Mouse (Mus musculus) retina, adult 2 months (tissue): ENCODE results near the gene Tmem145.
"Not testable (repeated sequence)": the region's sequence is repeated elsewhere in the genome, so short reads cannot be mapped to it uniquely, and the experiment has no call there.

Experiments
- DNase-seq: peaks from one replicate; pipeline ENCODE4 v3.0.0-alpha.2; 2012; ENCODE audit warnings: low read depth, low spot score

Gene Tmem145

DNA sequence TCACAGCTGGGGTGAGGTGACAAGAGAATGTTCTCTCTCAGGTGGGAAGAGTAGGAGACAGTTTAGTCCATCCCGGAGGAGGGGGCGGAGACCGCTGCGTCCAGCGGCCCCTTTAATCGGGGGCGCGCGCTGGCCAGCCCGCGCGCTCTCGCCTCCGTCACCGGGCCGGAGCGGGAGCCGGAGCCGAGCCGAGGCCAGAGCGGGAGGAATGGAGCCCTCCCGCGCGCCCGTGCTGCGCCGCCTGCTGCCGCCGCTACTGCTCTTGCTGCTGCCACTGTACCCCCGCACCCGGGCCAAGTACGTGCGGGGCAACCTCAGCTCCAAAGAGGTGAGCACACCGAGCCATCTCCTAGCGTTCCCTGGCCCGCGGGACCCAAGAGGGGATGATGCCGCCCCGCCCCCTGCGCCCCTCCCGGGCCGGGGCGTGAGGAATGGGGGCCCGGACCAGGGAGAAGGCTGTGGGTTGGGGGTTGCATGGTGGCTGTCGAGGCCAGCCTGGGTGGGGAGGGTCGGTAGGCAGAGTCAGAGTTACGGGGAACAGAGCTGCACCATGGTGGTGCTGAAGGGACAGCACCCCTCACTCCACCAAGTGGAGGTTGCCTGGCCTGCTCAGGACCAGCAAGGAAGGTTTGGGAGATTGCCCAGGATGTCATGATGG lies at the start of gene Tmem145:
Tmem145 (plus strand) TSS at position 151 of the 658 bp plus-strand sequence.
- DNase-seq = no peak

DNA sequence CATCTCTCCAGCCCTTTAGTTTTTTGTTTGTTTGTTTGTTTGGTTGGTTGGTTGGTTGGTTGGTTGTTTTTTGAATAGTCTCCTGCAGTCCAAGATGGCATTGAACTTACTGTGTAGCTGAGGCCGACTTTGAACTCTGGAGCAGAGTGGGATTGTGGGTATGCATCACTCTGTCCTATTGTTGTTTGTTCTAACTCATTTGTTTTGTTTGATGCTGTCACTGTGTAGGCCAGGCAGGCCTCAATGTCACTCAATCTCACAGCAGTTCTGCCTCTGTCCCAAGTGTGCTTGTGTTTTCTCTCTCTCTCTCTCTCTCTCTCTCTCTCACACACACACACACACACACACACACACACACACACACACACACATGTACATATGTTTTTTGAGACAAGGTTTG lies 44.0 kb upstream of the Tmem145 start:
- DNase-seq = no peak

- DNase-seq = no peak
Observed at GRCm38 (mm10) chr7:25263968-25264870, 41.7 kb upstream of the Tmem145 start.

- not testable (repeated sequence) for DNase-seq
Observed at GRCm38 (mm10) chr7:25265743-25266142, 40.2 kb upstream of the Tmem145 start.

- no peak for DNase-seq
Observed at GRCm38 (mm10) chr7:25266180-25266962, 39.5 kb upstream of the Tmem145 start.

- peak; percentile 84 for DNase-seq
Observed at GRCm38 (mm10) chr7:25267301-25267750, 38.6 kb upstream of the Tmem145 start, which contains the start of gene Cic. Gene Cic (plus strand): TSS chr7:25267704.

DNA sequence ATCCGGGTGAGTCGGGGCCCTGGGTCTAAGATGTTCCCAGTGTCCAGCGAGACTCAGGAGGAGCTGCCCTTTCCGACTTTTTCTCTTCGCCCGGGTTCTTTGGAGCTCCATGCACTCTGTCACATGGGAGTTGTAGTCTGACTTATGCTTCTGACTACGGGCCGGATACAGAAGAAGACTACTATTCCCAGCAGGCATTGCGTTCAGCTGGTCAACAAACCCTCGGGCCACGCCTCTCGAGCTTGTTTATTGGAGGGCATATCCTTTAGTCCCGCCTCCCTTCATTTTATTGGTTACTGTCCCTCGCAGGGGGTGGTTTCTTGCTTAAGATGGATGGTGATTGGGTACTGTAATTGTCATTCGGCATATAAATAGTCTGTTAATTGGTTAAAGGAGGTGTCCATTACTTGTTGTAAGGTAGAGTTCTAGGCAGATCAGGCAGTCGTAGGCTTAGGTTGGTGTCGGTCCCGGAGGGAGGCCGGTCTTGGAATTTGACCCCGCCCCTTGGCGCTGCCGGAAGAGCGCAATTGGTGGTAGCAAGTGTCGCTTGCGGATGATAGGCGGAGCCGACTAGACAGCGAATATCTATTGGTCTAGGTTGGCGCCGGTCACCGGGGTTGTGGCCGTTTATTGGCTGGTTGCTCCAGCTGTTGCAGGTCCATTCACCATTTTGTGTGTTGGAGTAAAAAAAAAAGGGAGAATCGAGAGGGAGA lies 38.0 kb upstream of the Tmem145 start:
- peak; percentile 100 for DNase-seq

- DNase-seq = no peak
Observed at GRCm38 (mm10) chr7:25268588-25268987, 37.3 kb upstream of the Tmem145 start.

- DNase-seq = no peak
Observed at GRCm38 (mm10) chr7:25269029-25269428, 36.9 kb upstream of the Tmem145 start.

DNA sequence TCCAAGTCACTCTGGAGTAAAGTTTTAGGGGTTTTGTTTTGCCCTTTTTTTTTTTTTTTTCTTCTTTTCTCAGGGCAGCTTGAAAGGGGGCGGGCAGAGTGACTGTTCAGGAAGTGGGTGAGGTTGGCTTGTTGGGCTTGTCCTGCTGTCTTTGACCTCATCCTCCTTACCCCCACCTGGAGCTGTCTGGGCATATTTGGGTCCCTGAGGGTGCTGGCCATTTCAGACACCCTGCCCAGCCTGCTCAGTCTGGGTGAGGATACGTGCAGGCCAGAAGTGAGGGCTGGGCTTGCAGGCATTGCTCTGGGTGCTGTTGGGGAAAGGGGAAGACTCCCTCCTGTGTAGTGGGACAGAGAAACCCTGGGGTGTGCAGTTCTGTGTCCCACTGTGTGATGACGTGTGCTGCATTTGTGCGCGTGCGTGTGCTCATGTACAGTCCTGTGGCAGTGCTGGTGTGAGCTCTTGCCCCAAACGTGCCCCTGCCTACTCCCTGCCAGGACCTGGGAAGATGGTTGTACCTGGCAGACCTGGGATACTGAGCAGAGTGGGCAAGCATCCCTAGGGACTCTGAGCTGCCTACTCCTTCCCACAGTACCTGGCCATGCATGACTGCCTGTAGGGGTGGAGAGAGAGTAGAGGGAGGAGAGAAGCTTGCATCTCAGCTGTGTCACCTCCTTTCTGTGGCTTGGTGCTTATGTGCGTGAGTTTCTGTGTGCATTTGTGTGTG lies 36.2 kb upstream of the Tmem145 start:
- DNase-seq = no peak

- DNase-seq = no peak
Observed at GRCm38 (mm10) chr7:25270652-25271633, 35.0 kb upstream of the Tmem145 start.

DNA sequence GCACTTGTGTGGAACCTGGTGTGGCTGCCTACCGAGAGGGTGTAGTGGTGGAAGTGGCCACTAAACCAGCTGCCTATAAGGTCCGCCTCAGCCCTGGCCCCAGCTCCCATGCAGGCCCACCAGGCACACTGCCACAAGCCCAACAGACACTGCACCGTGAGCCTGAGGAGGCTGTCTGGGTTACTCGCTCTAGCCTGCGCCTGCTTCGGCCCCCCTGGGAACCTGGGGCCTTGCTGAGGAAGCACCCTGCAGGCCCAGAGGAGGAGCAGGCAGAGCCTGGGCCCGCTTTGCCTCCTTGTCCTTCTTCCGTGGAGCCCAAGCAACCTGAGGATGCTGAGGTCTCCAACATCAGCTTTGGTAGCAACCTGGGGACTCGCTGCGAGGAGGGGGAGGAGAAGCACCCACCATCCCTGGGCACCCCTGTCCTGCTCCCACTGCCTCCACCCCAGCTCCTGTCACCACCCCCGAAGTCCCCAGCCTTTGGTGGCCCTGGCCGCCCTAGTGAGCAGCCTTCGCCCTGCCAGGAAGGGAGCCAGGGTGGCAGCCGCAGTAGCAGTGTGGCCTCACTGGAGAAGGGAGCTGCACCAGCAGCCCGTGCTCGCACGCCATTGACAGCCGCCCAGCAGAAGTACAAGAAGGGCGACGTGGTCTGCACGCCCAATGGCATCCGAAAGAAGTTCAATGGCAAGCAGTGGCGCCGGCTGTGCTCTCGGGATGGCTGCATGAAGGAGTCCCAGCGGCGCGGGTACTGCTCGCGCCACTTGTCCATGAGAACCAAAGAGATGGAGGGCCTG lies 34.1 kb upstream of the Tmem145 start:
- no peak for DNase-seq

GRCm38 (mm10) chr7:25272445-25273258 lies 33.3 kb upstream of the Tmem145 start:
- no peak for DNase-seq

DNA sequence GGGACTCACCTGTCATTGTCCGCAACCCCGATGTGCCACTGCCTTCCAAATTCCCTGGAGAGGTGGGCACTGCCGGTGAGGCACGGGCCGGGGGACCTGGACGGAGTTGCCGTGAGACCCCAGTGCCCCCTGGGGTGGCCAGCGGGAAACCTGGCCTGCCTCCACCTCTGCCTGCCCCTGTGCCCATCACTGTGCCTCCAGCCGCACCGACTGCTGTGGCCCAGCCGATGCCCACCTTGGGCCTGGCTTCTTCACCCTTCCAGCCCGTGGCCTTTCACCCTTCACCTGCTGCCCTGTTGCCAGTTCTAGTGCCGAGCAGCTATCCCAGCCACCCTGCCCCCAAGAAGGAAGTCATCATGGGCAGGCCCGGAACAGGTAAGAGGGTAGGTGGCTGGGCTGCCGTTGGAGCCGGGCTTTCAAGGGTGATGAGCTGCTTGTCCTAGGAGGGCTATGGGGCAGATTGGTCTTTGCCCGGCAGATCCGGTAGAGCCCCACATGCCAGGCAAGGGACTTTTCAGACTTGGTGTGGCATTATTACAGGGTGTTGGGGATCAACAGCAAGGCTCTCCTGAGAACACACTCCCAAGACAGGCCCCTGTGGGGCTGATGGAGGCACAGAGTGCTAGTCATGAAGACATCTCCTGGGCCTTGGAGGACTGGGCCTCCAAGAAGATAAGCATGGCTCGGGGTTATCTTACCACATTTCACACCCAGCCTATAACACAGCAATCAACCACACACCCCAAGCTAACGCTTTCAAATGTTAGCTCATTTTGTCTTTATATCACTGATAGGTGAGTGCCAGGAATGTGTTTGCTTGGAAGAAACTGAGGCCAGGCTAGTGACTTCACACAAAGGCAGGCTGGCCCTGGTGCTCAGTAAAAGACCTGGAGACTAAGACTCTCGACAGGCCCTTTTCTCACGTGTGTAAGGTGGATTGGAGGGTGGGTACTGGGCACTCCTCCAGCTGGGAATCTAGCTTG lies 32.4 kb upstream of the Tmem145 start:
- no peak for DNase-seq

DNA sequence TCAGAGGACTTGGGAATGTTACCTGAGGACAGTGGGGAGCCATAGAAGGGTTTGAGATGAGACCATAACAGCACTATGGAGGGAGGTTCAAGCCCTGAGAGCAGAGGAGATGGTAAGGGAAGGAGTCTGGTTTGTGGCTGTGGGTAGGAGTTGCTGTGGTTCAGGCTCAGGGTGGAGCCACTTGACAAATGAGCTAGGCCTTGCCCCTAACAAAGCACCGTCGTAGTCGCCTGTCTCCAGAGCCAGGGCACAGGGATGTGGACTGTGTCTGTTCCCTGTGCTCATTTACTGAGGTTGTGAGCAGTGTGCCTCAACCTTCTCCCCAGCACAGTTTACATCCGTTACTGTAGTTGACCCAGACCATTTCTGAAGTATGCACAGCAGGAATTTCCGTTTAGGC lies 31.3 kb upstream of the Tmem145 start:
- DNase-seq = no peak

GRCm38 (mm10) chr7:25274996-25275395 lies 30.9 kb upstream of the Tmem145 start:
- DNase-seq = no peak
